8 mouse cellular contexts compared by ENCODE assay signal in the genomic region with DNA sequence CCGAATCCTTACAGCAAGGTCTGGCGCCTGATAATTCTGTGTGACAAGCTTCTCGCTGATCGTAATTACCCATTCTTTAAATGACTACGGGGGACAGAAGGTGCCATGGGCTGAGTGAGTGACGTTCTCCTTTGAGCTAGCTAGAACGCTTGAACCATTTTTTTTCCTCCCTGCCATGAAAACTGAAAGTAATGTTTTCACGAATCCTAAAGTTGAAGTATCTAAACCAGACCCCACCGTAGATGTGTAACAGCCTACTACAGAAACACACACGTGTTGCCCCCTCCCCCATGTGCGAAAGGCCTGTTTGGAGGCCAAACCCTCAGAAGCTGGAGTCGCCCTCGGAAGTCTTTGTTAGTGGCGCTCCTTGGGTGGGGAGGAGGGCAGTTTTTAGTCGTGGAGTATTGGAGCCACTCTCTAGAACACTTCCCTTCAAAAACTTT. TPM values are rescaled to one million over a fixed set of nuclear protein-coding genes. Genes with fewer than 3 reads are reported as not detected.
DNase-seq lines count a peak whose midpoint lies in the region; ATAC-seq and TF ChIP-seq lines count a peak whose summit lies in the region.

No protein-coding gene starts in this region.

- H3K4me1 ChIP-seq in bone marrow macrophage, adult 2 months (ENCODE audit: control insufficient read depth, insufficient read depth, low read length): peaks cover 17% of the 10 kb centered on the region
- peaks cover 19% of the 10 kb centered on the region for H3K4me1 ChIP-seq in intestine, embryonic 16.5 days (ENCODE audit: control insufficient read depth, insufficient read depth, low read length)
- H3K4me1 ChIP-seq in lung, embryonic 16.5 days (replicated peaks; ENCODE audit: control insufficient read depth, insufficient read depth, low read length): peaks cover 11% of the 10 kb centered on the region

- DNase-seq in layer of hippocampus, adult 2 months (ENCODE audit: low spot score in 2 of 2): no peak
- DNase-seq in layer of hippocampus, adult 18-20 months (ENCODE audit: low spot score in 2 of 2): no peak
- DNase-seq in retina, embryonic 14.5 days (ENCODE audit: low spot score): peak; percentile 59
- no peak for DNase-seq in urinary bladder, postnatal 10 days (ENCODE audit: low spot score)

- peak; percentile 35 for ATAC-seq in granulocyte monocyte progenitor cell, adult 5-6 weeks (replicated peaks; ENCODE audit: poor library complexity, severe bottlenecking)
- ATAC-seq in intestine, embryonic 16.5 days: peak; percentile 14
- peak; percentile 53 for ATAC-seq in lung, embryonic 16.5 days (ENCODE audit: low read depth)

- H3K4me2 ChIP-seq in intestine, embryonic 16.5 days (ENCODE audit: low read depth, low read length): peak overlapping the region; percentile 58
- H3K4me2 ChIP-seq in lung, embryonic 16.5 days (ENCODE audit: low read depth, low read length): peak overlapping the region; percentile 76

- no peaks in the 10 kb centered on the region for H3K36me3 ChIP-seq in intestine, embryonic 16.5 days (ENCODE audit: control insufficient read depth, insufficient read depth, low read length)
- no peaks in the 10 kb centered on the region for H3K36me3 ChIP-seq in lung, embryonic 16.5 days (ENCODE audit: control insufficient read depth, insufficient read depth, low read length)

- H3K27me3 ChIP-seq in intestine, embryonic 16.5 days (replicated peaks; ENCODE audit: control insufficient read depth, insufficient read depth, low read length): no peaks in the 10 kb centered on the region
- H3K27me3 ChIP-seq in lung, embryonic 16.5 days (ENCODE audit: control insufficient read depth, insufficient read depth, low read depth, low read length): no peaks in the 10 kb centered on the region

- WGBS in intestine, embryonic 16.5 days: 0% methylated on average over 15 of the region's 15 CpGs
- WGBS in lung, embryonic 16.5 days: under 1% methylated on average over 15 of the region's 15 CpGs

- no peak for TF ChIP-seq POLR2A in bone marrow macrophage, adult 2 months (IDR thresholded peaks at IDR 0.05; ENCODE audit: borderline replicate concordance, low read depth, low read length)

- peak overlapping the region; percentile 99 for H3K27ac ChIP-seq in layer of hippocampus, adult 2 months
- H3K27ac ChIP-seq in bone marrow macrophage, adult 2 months (ENCODE audit: insufficient read depth, low read depth, low read length): peak overlapping the region; percentile 50
- peak overlapping the region; percentile 97 for H3K27ac ChIP-seq in intestine, embryonic 16.5 days (ENCODE audit: low read length)
- peak overlapping the region; percentile 96 for H3K27ac ChIP-seq in lung, embryonic 16.5 days (ENCODE audit: low read length)

- H3K9ac ChIP-seq in intestine, embryonic 16.5 days (ENCODE audit: low read depth, low read length): peak overlapping the region; percentile 99
- peak overlapping the region; percentile 96 for H3K9ac ChIP-seq in lung, embryonic 16.5 days (ENCODE audit: low read length)

- TF ChIP-seq CTCF in layer of hippocampus, adult 2 months (conservative IDR thresholded peaks at IDR 0.05): no peak
- TF ChIP-seq CTCF in bone marrow macrophage, adult 2 months (IDR thresholded peaks at IDR 0.05; ENCODE audit: low read depth, low read length): no peak

- H3K4me3 ChIP-seq in layer of hippocampus, adult 2 months: peak overlapping the region; percentile 98
- peak overlapping the region; percentile 97 for H3K4me3 ChIP-seq in bone marrow macrophage, adult 2 months (ENCODE audit: insufficient read depth, low read length)
- peak overlapping the region; percentile 100 for H3K4me3 ChIP-seq in intestine, embryonic 16.5 days (ENCODE audit: low read length)
- H3K4me3 ChIP-seq in lung, embryonic 16.5 days (ENCODE audit: low read length): peak overlapping the region; percentile 82

- H3K9me3 ChIP-seq in intestine, embryonic 16.5 days (ENCODE audit: control insufficient read depth, low read length): no peaks in the 10 kb centered on the region
- no peaks in the 10 kb centered on the region for H3K9me3 ChIP-seq in lung, embryonic 16.5 days (ENCODE audit: control insufficient read depth, low read length)

RNA-seq across cellular contexts. Expression of a gene that starts 0.8 kb away (rescaled TPM):
- total RNA-seq in layer of hippocampus, adult 2 months (2021): 10 to 100 TPM; 55.1 to 59.2 TPM
- total RNA-seq in layer of hippocampus, adult 18-20 months (2021): 10 to 100 TPM; 49.9 to 59.5 TPM
- polyA plus RNA-seq in bone marrow macrophage, adult 2 months (2012; ENCODE audit: insufficient read depth, insufficient read length, missing spikeins): 58.0 and 60.7 TPM in 2 replicates
- total RNA-seq in granulocyte monocyte progenitor cell, adult 5-6 weeks (2014; fragmentation: Nextera tagmentation): 74.2 and 86.7 TPM in 2 replicates
- total RNA-seq in granulocyte monocyte progenitor cell, adult 5-6 weeks (2017): 42.9 and 51.7 TPM in 2 replicates
- 57.9 and 59.9 TPM in 2 replicates for polyA plus RNA-seq in intestine, embryonic 16.5 days (2015; fragmentation: Nextera tagmentation; extraction: Ambion mirVana)
- 63.0 and 71.0 TPM in 2 replicates for polyA plus RNA-seq in lung, embryonic 16.5 days (2015; fragmentation: Nextera tagmentation; extraction: Ambion mirVana)

RNA-seq across cellular contexts. Expression of a gene that starts 22.1 kb away (rescaled TPM):
- 10 to 100 TPM; 11.1 to 11.8 TPM for total RNA-seq in layer of hippocampus, adult 2 months (2021)
- total RNA-seq in layer of hippocampus, adult 18-20 months (2021): 10 to 100 TPM; 11.7 to 13.2 TPM
- polyA plus RNA-seq in bone marrow macrophage, adult 2 months (2012; ENCODE audit: insufficient read depth, insufficient read length, missing spikeins): 21.9 and 22.6 TPM in 2 replicates
- 18.5 and 21.7 TPM in 2 replicates for total RNA-seq in granulocyte monocyte progenitor cell, adult 5-6 weeks (2014; fragmentation: Nextera tagmentation)
- 30.5 and 32.7 TPM in 2 replicates for total RNA-seq in granulocyte monocyte progenitor cell, adult 5-6 weeks (2017)
- polyA plus RNA-seq in intestine, embryonic 16.5 days (2015; fragmentation: Nextera tagmentation; extraction: Ambion mirVana): 2.9 and 3.5 TPM in 2 replicates
- 2.6 and 2.8 TPM in 2 replicates for polyA plus RNA-seq in lung, embryonic 16.5 days (2015; fragmentation: Nextera tagmentation; extraction: Ambion mirVana)

RNA-seq across cellular contexts. Expression of a gene that starts 22.2 kb away (rescaled TPM):
- total RNA-seq in layer of hippocampus, adult 2 months (2021): 1 to 10 TPM; 6.6 to 8.8 TPM
- 1 to 10 TPM; 4.9 to 5.0 TPM for total RNA-seq in layer of hippocampus, adult 18-20 months (2021)
- 11.6 and 16.7 TPM in 2 replicates for polyA plus RNA-seq in bone marrow macrophage, adult 2 months (2012; ENCODE audit: insufficient read depth, insufficient read length, missing spikeins)
- total RNA-seq in granulocyte monocyte progenitor cell, adult 5-6 weeks (2014; fragmentation: Nextera tagmentation): 69.3 and 69.4 TPM in 2 replicates
- total RNA-seq in granulocyte monocyte progenitor cell, adult 5-6 weeks (2017): 105 and 136 TPM in 2 replicates
- polyA plus RNA-seq in intestine, embryonic 16.5 days (2015; fragmentation: Nextera tagmentation; extraction: Ambion mirVana): 19.1 and 20.8 TPM in 2 replicates
- polyA plus RNA-seq in lung, embryonic 16.5 days (2015; fragmentation: Nextera tagmentation; extraction: Ambion mirVana): 30.8 and 32.9 TPM in 2 replicates

Comparison
In these comparisons a context has a peak if more than half of its experiments do, and no peak if none do; other contexts are left out.
1. RNA of a gene that starts 22.2 kb away (total RNA-seq): 69.3 to 136 TPM in granulocyte monocyte progenitor cell, adult 5-6 weeks; 6.6 to 8.8 TPM in layer of hippocampus, adult 2 months and 4.9 to 5.0 TPM in layer of hippocampus, adult 18-20 months; every median in the first group is over 4 times any median in the second.
2. Peak in every context shown above with its lines, with median percentiles within 50 percentile points of each other: H3K27ac ChIP-seq, H3K4me3 ChIP-seq and ATAC-seq.